Mouse (Mus musculus) telencephalon, adult 2 months (tissue): ENCODE results near the gene Tbrg4.

Source experiments
- DNase-seq: peaks from one replicate; pipeline ENCODE4 v3.0.0-alpha.2; 2011; ENCODE audit warnings: low read depth, low spot score

Gene Tbrg4

DNA sequence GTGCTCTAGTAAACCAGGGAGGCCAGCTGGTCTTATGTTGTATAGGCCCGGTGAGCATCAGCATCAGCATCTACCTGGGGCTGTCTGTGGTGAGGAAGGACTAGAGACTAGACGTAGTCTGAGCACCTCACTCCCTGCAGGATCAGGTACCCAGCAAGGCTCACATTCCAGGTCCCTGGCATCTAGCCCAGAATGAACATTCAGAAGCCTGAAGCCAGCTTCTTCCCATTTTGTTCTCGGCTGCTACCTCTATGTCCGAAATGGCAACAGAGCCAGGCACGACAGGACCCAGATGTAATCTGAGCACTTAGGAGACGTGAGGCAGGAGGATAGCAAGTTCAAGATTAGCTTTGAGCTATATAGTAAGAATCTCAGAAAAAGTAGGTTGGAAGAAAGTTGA, 31.0 kb downstream of the Tbrg4 start:
- DNase-seq: no peak

DNA sequence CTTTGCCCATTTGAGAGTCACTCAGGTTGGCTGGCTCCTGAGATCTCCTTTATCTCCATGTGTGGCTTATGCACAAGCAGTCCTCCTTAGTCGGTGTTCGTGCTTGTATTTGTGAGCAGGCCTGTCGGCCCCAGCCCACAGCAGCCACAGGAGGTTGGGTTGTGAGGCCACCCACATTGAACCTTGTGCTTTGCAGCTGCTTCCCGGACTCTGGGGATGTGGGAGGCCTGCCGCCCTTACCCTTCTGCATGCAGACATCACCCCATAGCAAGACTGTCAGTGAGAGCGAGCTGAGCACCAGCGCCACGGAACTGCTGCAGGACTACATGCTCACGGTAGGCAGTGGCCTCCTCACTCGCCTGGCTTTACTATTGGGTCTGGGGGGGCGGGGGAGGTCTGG, 32.5 kb downstream of the Tbrg4 start:
- no peak for DNase-seq

DNA sequence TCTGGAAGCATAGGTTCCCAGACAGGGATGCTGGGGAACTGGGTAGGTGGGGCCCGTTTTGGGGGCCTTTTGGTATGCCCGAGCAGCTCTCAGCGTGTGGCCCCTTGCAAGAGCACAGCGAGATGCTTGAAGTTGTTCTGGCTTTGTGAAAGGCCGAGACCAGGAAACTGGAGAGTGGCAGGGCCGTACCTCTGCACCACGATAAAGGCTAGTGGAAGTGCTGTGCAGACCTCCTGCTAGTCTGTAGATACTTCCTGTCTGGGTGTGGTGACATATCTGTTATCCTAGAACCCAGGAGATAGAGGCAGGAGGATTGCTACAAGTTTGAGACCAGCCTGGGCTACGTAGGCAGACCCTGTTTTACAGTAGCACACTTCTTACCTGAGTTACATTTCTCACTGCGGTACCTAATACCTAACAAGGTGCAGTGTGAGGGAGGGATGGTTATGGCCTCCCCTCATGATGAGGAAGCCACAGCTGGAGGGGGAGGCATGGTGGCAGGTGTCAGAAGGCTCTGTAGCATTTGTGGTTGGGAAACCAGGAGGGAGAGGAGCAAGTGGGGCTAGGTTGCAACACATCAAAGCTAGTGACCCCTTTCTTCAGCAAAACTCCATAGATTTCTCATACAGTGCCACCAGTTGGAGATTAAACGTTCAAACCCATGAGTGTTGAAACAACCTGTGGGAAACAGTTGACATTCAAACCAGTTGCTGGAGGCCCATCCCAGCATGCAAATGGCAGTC, 34.8 kb downstream of the Tbrg4 start:
- no peak for DNase-seq

DNA sequence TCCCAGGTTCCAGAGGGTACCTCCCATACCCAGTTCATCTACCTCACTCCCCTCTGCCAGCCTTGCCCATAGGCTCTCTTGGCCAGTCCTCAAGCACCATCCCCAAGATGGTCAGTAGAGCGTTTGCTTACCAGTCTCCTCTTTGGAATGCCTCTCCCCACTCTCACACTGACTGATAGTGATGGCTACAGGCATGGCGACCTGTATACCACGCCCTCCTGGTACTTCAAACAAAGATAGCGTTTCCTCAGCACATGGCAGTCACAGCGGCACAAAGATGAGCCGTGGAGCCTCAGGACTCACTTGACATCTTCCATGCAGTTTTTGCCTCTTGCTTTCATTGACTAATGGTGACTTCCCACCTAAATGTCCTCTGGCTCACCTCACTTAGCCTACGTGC, 36.0 kb downstream of the Tbrg4 start:
- DNase-seq: no peak

DNA sequence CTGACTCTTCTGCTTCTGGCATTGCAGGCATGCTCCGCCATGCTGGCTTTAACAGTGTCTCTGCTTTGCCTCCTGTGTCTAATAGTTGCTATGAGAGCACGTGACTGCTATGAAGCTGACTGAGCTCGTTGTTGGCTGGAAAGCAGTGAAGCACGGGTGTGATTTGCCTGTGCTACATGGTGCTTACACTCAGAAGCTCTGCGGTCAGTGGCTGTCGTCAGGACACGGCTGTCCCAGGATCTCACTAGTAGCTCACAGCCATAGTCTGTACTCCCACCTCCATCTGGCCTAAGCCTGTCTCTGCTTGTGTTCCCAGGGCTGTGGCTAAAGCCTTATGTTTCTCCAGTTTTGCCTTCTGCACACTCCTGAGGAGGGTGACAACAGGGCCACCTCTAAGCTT, 37.6 kb downstream of the Tbrg4 start:
- no peak for DNase-seq

DNA sequence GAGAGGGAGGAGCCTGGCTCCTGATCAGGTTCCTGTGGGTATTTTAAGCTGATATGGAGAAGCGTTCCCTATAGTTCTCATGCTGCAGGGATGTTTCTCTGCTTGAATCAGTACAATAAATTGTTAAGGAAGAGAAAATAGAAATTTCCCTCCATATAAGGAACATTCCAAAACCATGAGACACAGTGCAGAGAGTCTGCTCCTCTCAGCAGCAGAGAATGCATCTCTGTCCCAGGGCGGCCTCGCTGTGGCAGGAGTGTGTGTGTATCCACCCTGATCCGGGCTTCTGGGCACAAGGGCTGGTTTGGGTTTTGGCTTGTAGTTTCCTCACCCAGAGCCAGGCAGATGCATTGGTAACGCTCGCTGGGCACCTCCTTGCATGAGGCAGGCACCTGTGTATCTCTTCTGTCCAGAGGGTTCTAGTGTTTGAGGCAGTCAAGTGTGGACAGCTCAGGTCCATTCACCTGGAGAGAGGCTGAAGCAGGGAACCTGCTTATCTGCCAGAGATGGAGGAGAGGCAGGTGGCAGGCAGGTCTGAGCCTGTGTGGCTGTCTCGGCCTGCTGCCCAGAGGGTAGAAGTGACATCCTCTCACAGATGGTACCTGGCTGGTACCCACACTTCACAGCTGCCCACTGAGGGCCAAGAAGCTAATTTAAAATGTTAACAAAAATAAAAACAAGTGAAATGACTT, 38.5 kb downstream of the Tbrg4 start:
- DNase-seq: no peak

DNA sequence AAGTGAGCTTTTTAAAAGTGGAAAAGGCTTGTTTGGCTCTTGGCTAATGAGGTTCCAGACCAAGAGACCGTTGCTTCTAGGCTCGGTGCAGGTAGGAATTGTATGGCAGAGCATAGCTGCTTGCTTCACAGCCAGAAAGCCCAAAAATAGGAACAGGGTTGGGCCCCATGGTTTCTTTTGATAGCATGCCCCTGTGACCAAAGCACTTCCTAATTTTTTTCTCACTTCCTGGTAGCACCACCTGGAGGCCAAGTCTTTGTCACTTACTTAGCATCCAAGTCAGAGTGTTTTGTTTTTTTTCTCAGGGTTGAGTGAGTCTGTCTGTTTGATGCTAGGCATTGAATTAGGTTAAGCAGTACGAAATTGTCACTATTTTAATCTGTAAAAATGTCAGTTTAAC, 39.2 kb downstream of the Tbrg4 start:
- no peak for DNase-seq

DNA sequence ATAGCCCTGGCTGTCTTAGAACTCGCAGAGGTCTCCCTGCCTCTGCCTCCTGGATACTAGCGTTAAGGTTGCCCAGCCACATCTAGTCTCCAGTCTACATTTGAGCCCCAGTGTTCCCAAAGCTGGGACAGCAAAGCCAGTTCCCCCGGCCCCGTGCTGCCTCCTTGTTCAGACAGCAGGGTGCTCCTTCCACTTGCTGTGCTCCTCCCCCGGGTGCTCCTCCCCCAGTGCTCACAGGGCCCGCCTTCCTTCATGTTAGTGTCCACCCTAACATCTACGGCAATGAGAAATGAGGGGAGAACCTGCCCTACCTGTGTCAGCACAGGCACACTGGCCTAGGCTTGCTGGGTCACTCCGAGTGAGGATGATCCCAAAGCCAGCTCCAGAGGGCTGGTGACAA, 40.1 kb downstream of the Tbrg4 start:
- no peak for DNase-seq

DNA sequence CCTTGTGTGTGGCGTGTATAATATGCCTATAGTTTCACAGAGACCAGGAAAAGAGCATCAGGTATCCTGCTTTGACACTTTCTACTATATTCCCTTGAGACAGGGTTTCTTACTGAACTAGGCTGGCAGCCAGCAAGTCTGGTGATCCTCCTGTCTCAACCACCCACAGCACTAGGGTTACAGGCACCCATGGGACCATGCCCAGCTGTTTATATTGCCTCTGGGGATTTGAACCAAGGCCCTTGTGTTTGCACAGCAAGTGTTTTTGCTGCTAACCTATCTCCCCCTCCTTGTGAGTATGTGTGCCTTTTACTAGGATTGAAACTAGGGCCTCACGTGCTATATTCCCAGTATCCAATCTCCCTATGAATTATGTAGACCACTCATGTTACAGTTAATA, 44.3 kb downstream of the Tbrg4 start:
- no peak for DNase-seq

DNA sequence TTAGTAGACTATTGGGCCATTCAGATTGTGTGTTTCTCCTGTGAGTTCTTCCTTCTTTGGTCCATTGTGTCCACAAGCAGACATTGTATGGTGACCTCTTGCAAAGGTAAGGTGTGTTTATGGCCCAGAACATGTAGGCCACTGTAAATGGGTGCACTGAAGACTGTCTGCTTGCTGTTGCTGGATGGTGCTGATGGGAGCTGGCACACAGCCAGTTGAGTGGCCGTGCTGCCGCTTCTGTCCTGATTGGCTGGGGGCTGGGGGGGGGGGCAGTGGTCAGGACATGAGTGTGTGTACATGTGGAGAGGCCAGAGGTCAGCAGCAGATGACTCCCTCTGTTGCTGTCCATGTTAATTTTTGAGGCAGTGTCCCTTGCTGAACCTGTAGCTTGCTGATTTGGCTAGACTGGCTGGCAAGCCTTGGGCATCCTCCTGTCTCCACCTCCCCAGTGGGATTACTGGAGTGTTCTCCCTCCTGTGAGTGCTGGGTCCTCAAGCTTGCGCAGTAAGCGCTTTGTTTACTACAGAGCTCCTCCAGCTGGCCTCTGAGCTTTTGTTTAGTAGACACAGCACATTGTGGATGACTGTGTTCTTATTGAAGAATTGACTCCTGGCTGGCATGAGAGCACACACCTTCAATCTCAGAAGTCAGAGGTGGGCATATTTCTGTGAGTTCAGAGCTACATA, 45.7 kb downstream of the Tbrg4 start:
- no peak for DNase-seq

DNA sequence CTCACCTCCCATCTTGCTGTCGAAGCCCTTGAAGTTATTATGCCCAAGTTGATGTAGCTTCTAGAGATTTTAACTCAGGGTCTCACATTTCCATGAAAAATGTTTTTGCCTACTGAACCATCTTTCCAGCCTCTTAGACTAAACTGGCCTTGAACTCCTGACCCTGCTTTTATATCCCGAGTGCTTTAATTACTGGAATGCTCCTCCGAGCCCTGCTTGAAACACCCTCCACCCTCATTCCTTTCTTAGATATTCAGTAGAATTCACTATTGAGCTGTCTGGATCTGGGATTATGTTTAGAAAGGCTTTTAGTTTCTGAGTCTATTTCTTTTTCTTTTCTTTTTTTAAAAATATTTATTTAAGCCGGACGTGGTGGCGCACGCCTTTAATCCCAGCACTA, 46.5 kb downstream of the Tbrg4 start:
- no peak for DNase-seq

DNA sequence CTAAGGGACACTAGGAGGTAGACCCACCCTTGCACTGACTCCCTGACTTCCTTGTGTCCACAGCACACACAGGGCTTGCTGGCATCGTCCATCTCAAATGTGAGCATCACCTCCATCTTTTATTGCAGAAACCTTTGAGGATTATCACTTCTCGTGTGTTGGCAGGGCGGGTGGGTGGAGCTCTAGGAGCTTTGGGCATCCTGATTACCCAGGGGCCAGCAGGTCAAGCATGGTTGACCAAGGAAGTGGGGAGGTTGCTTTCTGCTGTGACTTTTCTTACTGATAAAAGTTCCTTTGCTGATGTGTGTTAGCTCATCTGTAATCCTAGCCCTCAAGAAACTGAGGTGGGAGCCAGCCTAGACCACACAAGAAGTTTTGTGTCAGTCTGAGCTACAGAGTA, 49.7 kb downstream of the Tbrg4 start:
- DNase-seq: no peak

DNA sequence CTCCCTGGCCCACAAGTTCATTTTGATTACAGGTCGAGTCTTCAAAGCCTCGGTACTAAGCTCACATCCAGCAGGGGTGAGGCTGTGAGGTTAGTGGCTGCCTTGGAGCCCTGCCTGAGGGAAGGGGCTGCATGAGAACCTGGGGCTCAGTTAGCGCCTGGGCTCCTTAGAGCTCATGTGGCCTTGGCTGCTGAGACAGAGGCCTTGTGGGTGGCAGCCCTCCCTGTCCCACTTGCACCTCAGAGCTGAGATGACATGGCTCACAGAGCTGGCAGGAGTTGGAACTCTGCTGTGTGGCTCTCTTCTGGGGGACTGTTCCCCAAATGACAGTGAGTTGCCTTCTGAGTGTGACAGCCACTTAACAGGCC, 56.5 kb downstream of the Tbrg4 start:
- DNase-seq: no peak

DNA sequence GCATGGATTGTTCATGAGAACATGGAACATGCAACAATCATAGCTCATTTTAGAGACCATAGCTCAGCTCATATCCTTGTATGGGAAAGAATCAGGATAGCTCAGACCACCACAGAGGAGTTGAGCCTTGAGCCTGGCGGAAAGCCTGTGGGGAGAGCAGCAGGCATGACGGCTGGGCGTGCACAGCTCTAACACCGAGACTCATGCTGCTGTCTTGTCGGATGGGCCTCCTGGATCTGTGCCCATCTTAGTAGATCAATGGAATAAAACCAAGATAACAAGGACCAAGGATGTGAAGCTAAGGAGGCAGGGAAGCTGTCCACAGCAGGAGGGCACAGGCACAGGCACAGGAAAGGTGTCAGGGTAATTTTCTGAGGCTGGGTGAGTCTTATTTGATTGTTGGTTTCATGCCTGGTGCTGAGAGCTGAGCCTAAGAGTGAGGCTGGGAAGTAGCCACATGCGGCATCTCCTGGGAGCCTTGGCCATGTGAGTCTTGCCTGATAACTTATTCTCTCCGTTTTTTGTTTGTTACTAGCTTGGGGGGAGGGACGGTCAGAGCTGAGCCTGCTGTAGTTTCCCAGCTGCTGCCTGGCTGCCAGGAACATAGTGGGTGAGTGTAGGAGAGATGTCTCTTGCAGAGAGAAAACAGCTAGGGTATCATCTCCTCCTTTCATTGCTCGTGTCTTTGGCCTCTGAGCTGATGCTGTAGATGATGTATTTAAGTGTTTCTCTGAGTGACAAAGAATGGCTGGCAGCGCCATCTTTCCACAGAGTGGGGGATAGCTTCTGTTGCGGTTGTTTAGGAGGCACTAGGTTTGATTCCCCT, 57.1 kb downstream of the Tbrg4 start:
- DNase-seq: peak; percentile 63

DNA sequence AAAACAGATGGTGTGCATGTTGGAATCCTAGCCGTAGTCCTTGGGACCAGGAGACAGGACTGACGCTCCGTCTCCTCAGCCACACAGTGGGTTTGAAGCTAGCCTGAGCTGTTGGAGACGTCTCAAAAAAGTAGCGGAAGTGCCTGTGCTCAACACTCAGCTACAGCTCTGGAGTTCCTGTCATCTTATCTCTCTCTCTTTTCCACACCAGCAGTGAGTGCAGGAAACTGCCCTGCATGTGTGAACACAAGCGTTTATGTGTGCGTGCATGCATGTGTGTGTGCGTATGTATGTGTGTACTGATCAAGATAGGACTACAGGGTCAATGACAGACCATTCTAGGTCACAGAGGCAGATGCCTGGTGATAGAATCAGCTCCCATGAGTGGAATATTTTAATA, 57.9 kb downstream of the Tbrg4 start:
- DNase-seq: no peak

DNA sequence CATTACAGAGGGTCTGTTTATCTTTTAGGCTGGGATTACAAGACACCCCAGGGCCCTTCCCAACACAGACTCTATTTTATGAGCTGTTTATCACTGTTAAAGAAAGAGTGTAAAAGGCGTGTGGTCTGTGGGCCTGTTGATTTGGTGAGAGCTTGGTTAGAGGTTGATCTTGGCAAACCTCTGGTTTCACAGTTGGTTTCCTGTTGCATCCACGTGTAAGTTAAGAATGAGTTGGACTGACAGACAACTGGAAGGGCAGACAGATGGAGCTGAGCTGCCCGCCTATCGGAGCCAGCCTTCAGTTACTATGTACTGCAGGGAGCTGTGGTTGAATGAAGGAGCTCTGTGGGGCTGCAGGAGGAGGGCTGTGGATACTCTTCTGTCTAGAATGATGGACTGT, 59.4 kb downstream of the Tbrg4 start:
- DNase-seq: no peak
